Mouse (Mus musculus) forebrain, embryonic 12.5 days (tissue): ENCODE results near the gene Uvrag. TPM values are rescaled to one million over a fixed set of nuclear protein-coding genes. Genes with fewer than 3 reads are reported as not detected.

Experiments
- ATAC-seq: fragments of 200-750 bp; cut with Nextera tagmentation; 2 replicates; pipeline ENCODE4 v1.8.0; 2017; ENCODE audit warnings: moderate TSS enrichment; ENCODE audit not compliant: low FRiP score
- H3K27ac ChIP-seq: fragments of 300-500 bp; sonication (generic); 2 replicates; pipeline ENCODE4 v1.5.1; 2016; ENCODE audit warnings: mild to moderate bottlenecking
- H3K27me3 ChIP-seq: fragments of 300-500 bp; sonication (generic); 2 replicates; pipeline ENCODE4 v1.6.1; 2016; ENCODE audit warnings: mild to moderate bottlenecking
- H3K36me3 ChIP-seq: fragments of 300-500 bp; sonication (generic); replicated peaks from 2 replicates; pipeline ENCODE4 v1.6.1; 2016; ENCODE audit warnings: mild to moderate bottlenecking
- H3K4me1 ChIP-seq: fragments of 300-500 bp; sonication (generic); 2 replicates; pipeline ENCODE4 v1.6.1; 2016
- H3K4me2 ChIP-seq: fragments of 300-500 bp; sonication (generic); 2 replicates; pipeline ENCODE4 v1.6.1; 2016; ENCODE audit warnings: mild to moderate bottlenecking, moderate library complexity
- H3K4me3 ChIP-seq: fragments of 300-500 bp; sonication (generic); replicated peaks from 2 replicates; pipeline ENCODE4 v1.5.1; 2016; ENCODE audit warnings: mild to moderate bottlenecking
- H3K9ac ChIP-seq: fragments of 300-500 bp; sonication (generic); 2 replicates; pipeline ENCODE4 v1.6.1; 2016; ENCODE audit warnings: mild to moderate bottlenecking
- H3K9me3 ChIP-seq: fragments of 300-500 bp; sonication (generic); 2 replicates; pipeline ENCODE4 v1.6.1; 2016
- WGBS: fragments of 180-500 bp; shearing (Covaris S2); methylation state at CpG from one replicate; pipeline ENCODE4 v1.1.7; 2016; 5-methylcytosine and 5-hydroxymethylcytosine counted together
- polyA plus RNA-seq: library from polyadenylated mRNA; unstranded; fragments of >200 nt; fragmentation: Nextera tagmentation; extraction: Ambion mirVana; gene quantifications from 2 replicates; pipeline ENCODE4 v1.2.1, GENCODE M21; 2016

Gene Uvrag
- polyA plus RNA-seq, 1 experiment from 2014 or later: 16.1 TPM

- no peak overlapping the region for H3K4me3 ChIP-seq
- H3K27ac ChIP-seq: no peak overlapping the region
- H3K27me3 ChIP-seq: no peaks in the 10 kb centered on the region
- no peak for ATAC-seq
- H3K36me3 ChIP-seq: peaks cover 13% of the 10 kb centered on the region
- H3K4me1 ChIP-seq: peaks cover 22% of the 10 kb centered on the region
- no peak overlapping the region for H3K9ac ChIP-seq
- H3K9me3 ChIP-seq: no peaks in the 10 kb centered on the region
- no peak overlapping the region for H3K4me2 ChIP-seq
- WGBS: 28% methylated on average over 11 of the region's 11 CpGs
These were observed 39.0 kb downstream of the Uvrag start for GRCm38 (mm10) chr7:99101767-99102593.

- no peak for ATAC-seq
These were observed 39.9 kb downstream of the Uvrag start for GRCm38 (mm10) chr7:99101076-99101475.

GRCm38 (mm10) chr7:99100573-99100972 lies 40.4 kb downstream of the Uvrag start:
- no peaks in the 10 kb centered on the region for H3K27me3 ChIP-seq
- 75% methylated on average over 8 of the region's 8 CpGs for WGBS
- no peak overlapping the region for H3K9ac ChIP-seq
- no peaks in the 10 kb centered on the region for H3K9me3 ChIP-seq
- no peak overlapping the region for H3K4me3 ChIP-seq
- peaks cover 13% of the 10 kb centered on the region for H3K36me3 ChIP-seq
- peaks cover 22% of the 10 kb centered on the region for H3K4me1 ChIP-seq
- no peak for ATAC-seq
- H3K27ac ChIP-seq: no peak overlapping the region
- H3K4me2 ChIP-seq: no peak overlapping the region

More at GRCm38 (mm10) chr7:99101076-99101475, 39.9 kb downstream of the Uvrag start:
- no peak overlapping the region for H3K4me2 ChIP-seq
- 61% methylated on average over 2 of the region's 2 CpGs for WGBS
- H3K36me3 ChIP-seq: peaks cover 13% of the 10 kb centered on the region
- H3K27ac ChIP-seq: no peak overlapping the region
- no peaks in the 10 kb centered on the region for H3K9me3 ChIP-seq
- H3K4me1 ChIP-seq: peaks cover 22% of the 10 kb centered on the region
- H3K4me3 ChIP-seq: no peak overlapping the region
- H3K9ac ChIP-seq: no peak overlapping the region
- no peaks in the 10 kb centered on the region for H3K27me3 ChIP-seq

GRCm38 (mm10) chr7:99100087-99100486 lies 40.9 kb downstream of the Uvrag start:
- peaks cover 13% of the 10 kb centered on the region for H3K36me3 ChIP-seq
- H3K4me3 ChIP-seq: no peak overlapping the region
- no peak overlapping the region for H3K4me2 ChIP-seq
- H3K4me1 ChIP-seq: peaks cover 22% of the 10 kb centered on the region
- no peak overlapping the region for H3K27ac ChIP-seq
- no peak overlapping the region for H3K9ac ChIP-seq
- 73% methylated on average over 9 of the region's 9 CpGs for WGBS
- H3K9me3 ChIP-seq: no peaks in the 10 kb centered on the region
- no peak for ATAC-seq
- H3K27me3 ChIP-seq: no peaks in the 10 kb centered on the region

GRCm38 (mm10) chr7:99097781-99098180 lies 43.2 kb downstream of the Uvrag start:
- Histone ChIP-seq H3K9me3 (no peaks in the 10 kb centered on the region), H3K27me3 (no peaks in the 10 kb centered on the region), H3K9ac (no peak overlapping the region), H3K4me1 (peaks cover 22% of the 10 kb centered on the region), H3K36me3 (peaks cover 13% of the 10 kb centered on the region), H3K27ac (no peak overlapping the region), H3K4me3 (no peak overlapping the region), H3K4me2 (no peak overlapping the region)
- WGBS: 93% methylated on average over 7 of the region's 7 CpGs
- no peak for ATAC-seq

GRCm38 (mm10) chr7:99097128-99097527 lies 43.8 kb downstream of the Uvrag start:
- ATAC-seq: no peak
- Histone ChIP-seq H3K36me3 (peaks cover 13% of the 10 kb centered on the region), H3K4me1 (peaks cover 16% of the 10 kb centered on the region), H3K9ac (no peak overlapping the region), H3K4me2 (no peak overlapping the region), H3K27ac (no peak overlapping the region), H3K9me3 (no peaks in the 10 kb centered on the region), H3K4me3 (no peak overlapping the region), H3K27me3 (no peaks in the 10 kb centered on the region)
- 99% methylated on average over 2 of the region's 2 CpGs for WGBS

GRCm38 (mm10) chr7:99095191-99095590 lies 45.8 kb downstream of the Uvrag start:
- Histone ChIP-seq H3K4me1 (peaks cover 2% of the 10 kb centered on the region), H3K4me3 (no peak overlapping the region), H3K27ac (no peak overlapping the region), H3K27me3 (no peaks in the 10 kb centered on the region), H3K4me2 (no peak overlapping the region), H3K36me3 (peaks cover 13% of the 10 kb centered on the region), H3K9me3 (no peaks in the 10 kb centered on the region), H3K9ac (no peak overlapping the region)
- 73% methylated on average over 4 of the region's 4 CpGs for WGBS
- ATAC-seq: no peak

- WGBS: 93% methylated on average over 3 of the region's 3 CpGs
- no peak overlapping the region for H3K9ac ChIP-seq
- H3K36me3 ChIP-seq: peaks cover 13% of the 10 kb centered on the region
- no peak for ATAC-seq
- no peaks in the 10 kb centered on the region for H3K4me1 ChIP-seq
- H3K4me2 ChIP-seq: no peak overlapping the region
- no peak overlapping the region for H3K27ac ChIP-seq
- H3K9me3 ChIP-seq: no peaks in the 10 kb centered on the region
- H3K4me3 ChIP-seq: no peak overlapping the region
- H3K27me3 ChIP-seq: no peaks in the 10 kb centered on the region
These were observed 46.6 kb downstream of the Uvrag start for GRCm38 (mm10) chr7:99094336-99094735.

GRCm38 (mm10) chr7:99091915-99092645 lies 48.9 kb downstream of the Uvrag start:
- H3K27ac ChIP-seq: no peak overlapping the region
- 90% methylated on average over 17 of the region's 17 CpGs for WGBS
- H3K36me3 ChIP-seq: 0 out of 2 replicates have a peak, but pooled peaks cover 3% of the 10 kb centered on the region
- H3K4me2 ChIP-seq: no peak overlapping the region
- no peak overlapping the region for H3K9ac ChIP-seq
- no peaks in the 10 kb centered on the region for H3K27me3 ChIP-seq
- peaks cover 3% of the 10 kb centered on the region; the same call in 1 of the 2 replicates for H3K4me1 ChIP-seq
- no peaks in the 10 kb centered on the region for H3K9me3 ChIP-seq
- no peak overlapping the region for H3K4me3 ChIP-seq
- no peak for ATAC-seq

GRCm38 (mm10) chr7:99089716-99090115 lies 51.2 kb downstream of the Uvrag start:
- H3K9me3 ChIP-seq: no peaks in the 10 kb centered on the region
- H3K4me2 ChIP-seq: no peak overlapping the region
- no peak overlapping the region for H3K9ac ChIP-seq
- no peak overlapping the region for H3K27ac ChIP-seq
- peaks cover 3% of the 10 kb centered on the region; the same call in 1 of the 2 replicates for H3K4me1 ChIP-seq
- no peak overlapping the region for H3K4me3 ChIP-seq
- H3K36me3 ChIP-seq: 0 out of 2 replicates have a peak, but pooled peaks cover 3% of the 10 kb centered on the region
- 87% methylated on average over 4 of the region's 4 CpGs for WGBS
- ATAC-seq: no peak
- H3K27me3 ChIP-seq: no peaks in the 10 kb centered on the region

- Histone ChIP-seq H3K36me3 (0 out of 2 replicates have a peak, but pooled peaks cover 3% of the 10 kb centered on the region), H3K4me2 (no peak overlapping the region), H3K4me3 (no peak overlapping the region), H3K9ac (no peak overlapping the region), H3K27me3 (no peaks in the 10 kb centered on the region), H3K27ac (no peak overlapping the region), H3K9me3 (no peaks in the 10 kb centered on the region), H3K4me1 (peaks cover 3% of the 10 kb centered on the region; the same call in 1 of the 2 replicates)
- ATAC-seq: no peak
- WGBS: 90% methylated on average over 10 of the region's 10 CpGs
These were observed 52.2 kb downstream of the Uvrag start for GRCm38 (mm10) chr7:99088576-99089346.

GRCm38 (mm10) chr7:99087581-99087980 lies 53.4 kb downstream of the Uvrag start:
- H3K9ac ChIP-seq: no peak overlapping the region
- no peak for ATAC-seq
- WGBS: 73% methylated on average over 7 of the region's 7 CpGs
- H3K27me3 ChIP-seq: no peaks in the 10 kb centered on the region
- no peaks in the 10 kb centered on the region for H3K9me3 ChIP-seq
- H3K36me3 ChIP-seq: 0 out of 2 replicates have a peak, but pooled peaks cover 3% of the 10 kb centered on the region
- H3K4me2 ChIP-seq: no peak overlapping the region
- no peak overlapping the region for H3K27ac ChIP-seq
- H3K4me3 ChIP-seq: no peak overlapping the region
- peaks cover 3% of the 10 kb centered on the region; the same call in 1 of the 2 replicates for H3K4me1 ChIP-seq
